Mouse (Mus musculus) heart, adult 2 months (tissue): ENCODE measurements around the gene Adgrf3. TPM values are rescaled to one million over a fixed set of nuclear protein-coding genes. Genes with fewer than 3 reads are reported as not detected.

Experiments used
- DNase-seq, 2 experiments: peaks; one replicate each; pipeline ENCODE4 v3.0.0; 2021
- H3K27ac ChIP-seq: fragments of 200-600 bp; 2 replicates; pipeline ENCODE4 v1.8.1; 2022
- H3K27me3 ChIP-seq: fragments of 200-500 bp; 2 replicates; pipeline ENCODE4 v1.6.1; 2012; ENCODE audit warnings: mild to moderate bottlenecking, low read length, inconsistent platforms, mixed read lengths; ENCODE audit not compliant: control insufficient read depth, insufficient read depth
- H3K36me3 ChIP-seq: fragments of 200-500 bp; 2 replicates; pipeline ENCODE4 v1.6.1; 2012; ENCODE audit warnings: low read length, inconsistent platforms; ENCODE audit not compliant: control insufficient read depth, insufficient read depth
- H3K4me1 ChIP-seq: fragments of 200-500 bp; 2 replicates; pipeline ENCODE4 v1.6.1; 2011; ENCODE audit warnings: low read length; ENCODE audit not compliant: control insufficient read depth, insufficient read depth
- H3K4me3 ChIP-seq: fragments of 200-600 bp; 2 replicates; pipeline ENCODE4 v1.8.1; 2022
- H3K79me2 ChIP-seq: fragments of 200-500 bp; replicated peaks from 2 replicates; pipeline ENCODE4 v1.6.1; 2012; ENCODE audit warnings: mild to moderate bottlenecking, inconsistent platforms, low read length, moderate library complexity, mixed read lengths; ENCODE audit not compliant: control insufficient read depth, insufficient read depth
- H3K9ac ChIP-seq: fragments of 200-500 bp; 2 replicates; pipeline ENCODE4 v1.6.1; 2012; ENCODE audit warnings: low read depth, mild to moderate bottlenecking, control low read depth, inconsistent platforms, low read length, mixed read lengths
- CTCF ChIP-seq: fragments of 200-600 bp; IDR thresholded peaks from 2 replicates; pipeline ENCODE4 v1.8.1; 2022; ENCODE audit warnings: antibody characterized with exemption, mild to moderate bottlenecking, moderate library complexity
- EP300 ChIP-seq: fragments of 200-500 bp; IDR thresholded peaks from 2 replicates; pipeline ENCODE4 v1.6.1; 2011; ENCODE audit warnings: low read depth, low read length, control low read depth; ENCODE audit not compliant: insufficient read depth
- POLR2A ChIP-seq: fragments of 200-500 bp; IDR thresholded peaks from 2 replicates; pipeline ENCODE4 v1.6.1; 2011; ENCODE audit warnings: mild to moderate bottlenecking, low read depth, low read length, control low read depth; ENCODE audit not compliant: insufficient read depth
- WGBS: fragments of 180-500 bp; shearing (Covaris S2); methylation state at CpG from one replicate; pipeline ENCODE4 v1.1.7; 2018; 5-methylcytosine and 5-hydroxymethylcytosine counted together
- intact Hi-C: fragments of 180-260 bp; cut with DNase I; formaldehyde crosslinking; loops from one replicate; pipeline ENCODE4 v1.15.1; 2025
- polyA plus RNA-seq: library from polyadenylated mRNA; depleted of rRNA; stranded (reverse); fragments of >200 nt; gene quantifications from 2 replicates; pipeline ENCODE4 v1.2.3, GENCODE M21; 2012
- total RNA-seq, 2 experiments: library from RNA; stranded (reverse); gene quantifications; 2 replicates each; pipeline ENCODE4 v1.2.3; 2021

Gene Adgrf3
- total and polyA plus RNA-seq, 3 experiments, result 0.12 to 0.20 TPM; not detected in 1

- peaks cover 2% of the 10 kb centered on the region for H3K4me1 ChIP-seq
- intact Hi-C loops, result loop anchor here (10.0 kb wide), 1 partner anchor 396 kb away; no protein-coding TSS in a partner anchor
- no peak overlapping the region for H3K4me3 ChIP-seq
- no peaks in the 10 kb centered on the region for H3K27me3 ChIP-seq
- H3K9ac ChIP-seq, result no peak overlapping the region
- TF ChIP-seq EP300 (no peak), CTCF (no peak), POLR2A (no peak)
- no peaks in the 10 kb centered on the region; the same call in 1 of the 2 replicates for H3K36me3 ChIP-seq
- no peak for DNase-seq
- no peak overlapping the region for H3K27ac ChIP-seq
- 89% methylated on average over 5 of the region's 5 CpGs for WGBS
- peaks cover 5% of the 10 kb centered on the region; the same call in 1 of the 2 replicates for H3K79me2 ChIP-seq
Measured at GRCm38 (mm10) chr5:30238533-30238932, 33.0 kb upstream of the Adgrf3 start.

- peaks cover 5% of the 10 kb centered on the region for H3K4me1 ChIP-seq
- peaks cover 5% of the 10 kb centered on the region; the same call in 1 of the 2 replicates for H3K79me2 ChIP-seq
- H3K36me3 ChIP-seq, result peaks cover 2% of the 10 kb centered on the region; the same call in 1 of the 2 replicates
- DNase-seq, result no peak
- intact Hi-C loops, result loop anchor here (10.0 kb wide), 1 partner anchor 399 kb away; no protein-coding TSS in a partner anchor
- no peak overlapping the region for H3K4me3 ChIP-seq
- WGBS, result 90% methylated on average over 2 of the region's 2 CpGs
- H3K27me3 ChIP-seq, result no peaks in the 10 kb centered on the region
- H3K27ac ChIP-seq, result no peak overlapping the region
- TF ChIP-seq EP300, result no peak
- TF ChIP-seq POLR2A, result no peak
- no peak for TF ChIP-seq CTCF
- no peak overlapping the region for H3K9ac ChIP-seq
Measured at GRCm38 (mm10) chr5:30235641-30236126, 30.2 kb upstream of the Adgrf3 start.

GRCm38 (mm10) chr5:30233979-30234378 is 28.5 kb upstream of the Adgrf3 start:
- Histone ChIP-seq H3K4me1 (peaks cover 5% of the 10 kb centered on the region), H3K4me3 (no peak overlapping the region)

GRCm38 (mm10) chr5:30233042-30233441 is 27.5 kb upstream of the Adgrf3 start:
- intact Hi-C loops, result loop anchor here (5.0 to 10.0 kb wide), 2 partner anchors 76 to 402 kb away; partner anchors contain the start of genes Hadha and Hadhb
- peaks cover 2% of the 10 kb centered on the region; the same call in 1 of the 2 replicates for H3K36me3 ChIP-seq
- no peaks in the 10 kb centered on the region for H3K27me3 ChIP-seq
- TF ChIP-seq EP300 (no peak), POLR2A (no peak), CTCF (no peak)
- H3K9ac ChIP-seq, result peak overlapping the region; percentile 66
- H3K4me3 ChIP-seq, result peak overlapping the region; percentile 89
- 2% methylated on average over 15 of the region's 15 CpGs for WGBS
- peak overlapping the region; percentile 78 for H3K27ac ChIP-seq
- no peak for DNase-seq
- peaks cover 2% of the 10 kb centered on the region; the same call in 1 of the 2 replicates for H3K79me2 ChIP-seq
- H3K4me1 ChIP-seq, result peaks cover 5% of the 10 kb centered on the region

More at GRCm38 (mm10) chr5:30233979-30234378, 28.5 kb upstream of the Adgrf3 start:
- WGBS, result 26% methylated on average over 8 of the region's 8 CpGs
- no peak overlapping the region for H3K9ac ChIP-seq
- no peak for TF ChIP-seq EP300
- TF ChIP-seq CTCF, result no peak
- no peak for TF ChIP-seq POLR2A
- no peaks in the 10 kb centered on the region for H3K27me3 ChIP-seq
- H3K79me2 ChIP-seq, result peaks cover 5% of the 10 kb centered on the region; the same call in 1 of the 2 replicates
- peaks cover 2% of the 10 kb centered on the region; the same call in 1 of the 2 replicates for H3K36me3 ChIP-seq
- no peak overlapping the region for H3K27ac ChIP-seq
- DNase-seq, result no peak
- intact Hi-C loops, result loop anchor here (5.0 to 10.0 kb wide), 2 partner anchors 77 to 401 kb away; partner anchors contain the start of genes Hadha and Hadhb

- intact Hi-C loops, result loop anchor here (5.0 to 10.0 kb wide), 2 partner anchors 75 to 402 kb away; partner anchors contain the start of genes Hadha and Hadhb
- Histone ChIP-seq H3K4me1 (peaks cover 5% of the 10 kb centered on the region), H3K4me3 (peak within 1 kb of the TSS; percentile 89), H3K27ac (peak within 1 kb of the TSS; percentile 78), H3K36me3 (peaks cover 2% of the 10 kb centered on the region; the same call in 1 of the 2 replicates), H3K9ac (peak within 1 kb of the TSS; percentile 66), H3K79me2 (peaks cover 2% of the 10 kb centered on the region; the same call in 1 of the 2 replicates), H3K27me3 (no peaks in the 10 kb centered on the region)
- TF ChIP-seq EP300 (0 out of 2 replicates have a peak, but pooled peaks have one; percentile 7), CTCF (0 out of 2 replicates have a peak, but pooled peaks have one; percentile 9), POLR2A (peak; percentile 88)
- peak; percentile 98 to 99 for DNase-seq
- WGBS, result 4% methylated on average over 71 of the region's 71 CpGs
Measured at GRCm38 (mm10) chr5:30232271-30232971, 26.9 kb upstream of the Adgrf3 start, which contains the start of gene Selenoi. Gene Selenoi, plus strand, starts transcription at chr5:30232581.
